Mouse (Mus musculus): ENCODE data around the gene Cabp1. TPM values are rescaled to one million over a fixed set of nuclear protein-coding genes. Genes with fewer than 3 reads are reported as not detected.

Cabp1 gene
- polyA plus RNA-seq, 1 experiment from 2014 or later, result 0.18 TPM

DNA sequence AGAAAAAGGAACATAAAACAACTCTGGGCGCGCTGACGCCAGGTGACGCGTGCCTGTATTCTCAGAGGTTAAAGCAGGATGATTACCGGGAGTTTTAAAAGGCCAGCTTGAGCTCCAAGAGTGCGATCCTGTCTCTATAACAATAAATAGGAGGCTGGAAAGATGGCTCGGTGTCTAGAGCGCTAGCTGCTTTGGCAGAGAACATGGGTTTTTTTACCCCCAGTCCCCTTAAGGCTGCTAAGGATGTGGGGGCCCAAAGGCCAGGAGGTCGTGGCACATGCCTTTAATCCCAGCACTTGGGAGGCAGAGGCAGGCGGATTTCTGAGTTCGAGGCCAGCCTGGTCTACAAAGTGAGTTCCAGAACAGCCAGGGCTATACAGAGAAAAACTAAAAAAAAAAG is 35.0 kb downstream of the Cabp1 start:
- Histone ChIP-seq H3K36me3 (replicated peaks) (no peaks in the 10 kb centered on the region), H3K4me2 (peak overlapping the region; percentile 99), H3K27ac (replicated peaks) (peak overlapping the region; percentile 82), H3K4me1 (replicated peaks) (peaks cover 66% of the 10 kb centered on the region), H3K9ac (peak overlapping the region; percentile 65; the same call in 1 of the 2 replicates), H3K4me3 (replicated peaks) (peak overlapping the region; percentile 89), H3K9me3 (replicated peaks) (no peaks in the 10 kb centered on the region), H3K27me3 (no peaks in the 10 kb centered on the region)
- ATAC-seq (ENCODE audit: insufficient read depth), result no peak
- 40% methylated on average over 12 of the region's 12 CpGs for WGBS (ENCODE audit: insufficient replicate concordance)

DNA sequence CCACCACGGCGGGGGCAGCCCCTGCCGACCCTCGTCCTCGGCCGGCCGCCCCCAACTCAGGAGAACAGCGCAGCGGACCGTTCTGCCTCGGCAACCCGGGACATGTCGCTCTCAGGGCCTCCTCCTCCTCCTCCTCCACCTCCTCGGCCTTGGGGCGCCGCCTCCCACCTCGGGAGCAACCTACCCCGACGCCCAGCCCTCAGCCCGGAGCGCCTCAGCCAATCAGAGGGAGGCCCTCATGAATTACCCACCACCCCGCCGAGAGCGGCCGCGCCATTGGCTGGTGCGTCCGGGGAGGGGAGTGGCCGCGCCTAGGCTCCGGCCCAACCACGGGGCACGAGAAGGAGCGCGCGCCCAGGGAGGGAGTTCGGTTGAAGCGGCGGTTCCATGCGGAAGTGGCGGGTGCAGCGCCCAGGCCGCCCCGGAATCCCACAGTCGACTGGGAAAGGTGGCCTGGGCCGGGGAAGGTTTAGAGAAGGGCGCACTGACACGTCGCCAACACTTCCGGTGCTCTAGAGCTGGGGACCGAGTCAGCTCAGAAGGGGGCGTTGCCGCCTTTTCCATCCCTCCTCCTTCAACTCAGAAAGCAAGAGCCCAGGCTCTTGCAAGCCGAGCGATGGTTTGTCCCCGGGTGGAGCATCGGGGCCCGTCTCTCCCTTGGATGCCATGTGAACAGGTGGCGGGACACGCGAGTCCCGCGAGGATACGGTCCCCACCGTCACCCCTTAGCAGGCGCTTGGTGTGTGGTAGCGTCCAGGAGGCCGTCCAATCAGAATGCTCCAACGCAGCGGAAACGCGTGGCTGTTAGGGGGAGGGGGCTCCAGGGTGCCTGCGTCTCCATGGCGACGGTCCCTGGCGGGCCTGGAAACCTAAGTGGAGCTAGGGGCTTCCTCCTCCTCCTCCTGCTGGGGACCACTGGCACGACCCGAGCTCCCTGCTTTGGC is 35.9 kb downstream of the Cabp1 start, which contains the start of gene Mlec:
Gene Mlec (minus strand): TSS at position 140 of the 944 bp plus-strand sequence.
- peak within 1 kb of the TSS; percentile 82 for H3K27ac ChIP-seq (replicated peaks)
- ATAC-seq (ENCODE audit: insufficient read depth), result peak; percentile 96
- peaks cover 75% of the 10 kb centered on the region for H3K4me1 ChIP-seq (replicated peaks)

DNA sequence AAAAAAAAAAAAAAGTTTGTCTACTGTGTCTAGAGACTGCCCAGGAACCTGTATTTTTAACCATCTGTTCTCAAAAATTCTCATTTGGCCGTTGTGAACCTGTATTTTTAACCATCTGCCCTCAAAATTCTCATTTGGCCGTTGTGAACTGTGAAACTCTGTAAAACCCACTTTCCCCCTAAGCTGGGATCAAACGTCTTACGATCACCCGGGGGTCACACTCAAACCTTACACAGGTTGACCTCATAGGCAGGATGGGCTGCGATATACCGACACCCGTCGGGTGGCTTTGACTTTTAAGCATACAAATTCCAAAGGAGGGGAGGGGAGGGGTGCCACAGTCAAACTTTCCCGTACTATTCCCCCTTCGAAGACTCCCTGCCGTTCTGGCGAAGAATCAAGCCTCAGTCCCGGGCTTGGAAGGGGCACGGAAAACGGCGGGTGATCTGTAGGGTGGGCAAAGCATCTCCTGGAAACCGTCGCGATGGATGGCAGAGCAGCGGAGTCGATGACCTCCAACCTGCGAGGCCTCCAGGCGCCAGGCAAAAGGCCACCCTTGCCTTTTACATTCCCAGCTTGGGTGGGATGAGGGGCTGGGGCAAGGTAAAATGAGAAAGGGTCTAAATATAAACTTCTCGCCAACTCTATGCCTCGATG is 37.1 kb downstream of the Cabp1 start:
- Histone ChIP-seq H3K4me3 (replicated peaks) (peak overlapping the region; percentile 89), H3K9me3 (replicated peaks) (no peaks in the 10 kb centered on the region), H3K27ac (replicated peaks) (peak overlapping the region; percentile 78), H3K27me3 (no peaks in the 10 kb centered on the region), H3K36me3 (replicated peaks) (no peaks in the 10 kb centered on the region), H3K4me2 (peak overlapping the region; percentile 99), H3K9ac (peak overlapping the region; percentile 94), H3K4me1 (replicated peaks) (peaks cover 87% of the 10 kb centered on the region)
- under 1% methylated on average over 26 of the region's 26 CpGs for WGBS (ENCODE audit: insufficient replicate concordance)
- no peak for ATAC-seq (ENCODE audit: insufficient read depth)

More for the DNA sequence above, 35.9 kb downstream of the Cabp1 start, which contains the start of gene Mlec:
- Histone ChIP-seq H3K36me3 (replicated peaks) (no peaks in the 10 kb centered on the region), H3K4me3 (replicated peaks) (peak within 1 kb of the TSS; percentile 89), H3K9me3 (replicated peaks) (no peaks in the 10 kb centered on the region), H3K9ac (peak within 1 kb of the TSS; percentile 94), H3K27me3 (no peaks in the 10 kb centered on the region), H3K4me2 (peak within 1 kb of the TSS; percentile 99)
- whole genome bisulfite sequencing (ENCODE audit: insufficient replicate concordance), result under 1% methylated on average over 74 of the region's 78 CpGs

DNA sequence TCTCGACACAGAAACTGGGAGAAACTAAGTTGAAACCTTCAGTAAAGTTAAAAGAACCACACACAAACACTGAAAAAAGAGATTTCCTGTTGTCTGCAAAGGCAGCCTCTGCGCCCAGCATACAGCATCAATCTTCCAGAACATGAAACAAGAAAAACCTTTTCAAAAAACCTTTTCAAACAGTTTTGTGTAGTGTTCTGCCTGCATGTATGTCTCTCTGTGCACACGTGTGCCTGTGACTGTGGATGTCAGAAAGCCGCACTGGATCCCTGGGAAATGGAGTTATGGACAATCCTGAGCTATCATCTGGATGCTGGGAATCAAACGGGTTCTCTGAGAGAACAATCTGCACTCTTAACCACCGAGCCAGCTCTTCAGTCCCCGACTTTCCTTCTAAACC is 37.8 kb downstream of the Cabp1 start:
- WGBS (ENCODE audit: insufficient replicate concordance), result 21% methylated on average over 7 of the region's 7 CpGs
- Histone ChIP-seq H3K9me3 (replicated peaks) (no peaks in the 10 kb centered on the region), H3K9ac (peak overlapping the region; percentile 94), H3K27ac (replicated peaks) (peak overlapping the region; percentile 78), H3K4me1 (replicated peaks) (peaks cover 90% of the 10 kb centered on the region), H3K27me3 (no peaks in the 10 kb centered on the region), H3K4me3 (replicated peaks) (peak overlapping the region; percentile 89), H3K36me3 (replicated peaks) (no peaks in the 10 kb centered on the region), H3K4me2 (peak overlapping the region; percentile 99)
- ATAC-seq (ENCODE audit: insufficient read depth), result no peak

DNA sequence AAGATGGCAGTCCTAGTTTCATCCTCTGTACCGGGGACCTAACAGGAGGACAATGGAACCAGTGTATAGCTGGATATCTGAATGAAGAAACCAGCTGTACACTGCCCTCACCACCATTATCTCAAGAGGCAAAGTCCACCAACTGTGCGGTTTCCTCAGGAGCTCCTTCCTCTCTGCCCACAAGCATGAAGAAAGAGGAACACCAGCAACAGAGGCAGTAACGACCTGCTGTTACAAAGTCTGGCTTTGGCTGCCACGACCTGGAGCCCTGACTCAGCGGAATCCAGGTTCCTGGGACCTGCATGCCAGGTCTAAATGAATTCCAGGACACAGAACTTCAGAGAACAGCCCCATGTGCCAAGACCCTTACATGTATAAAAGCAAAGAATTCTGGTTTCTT is 38.4 kb downstream of the Cabp1 start:
- Histone ChIP-seq H3K4me1 (replicated peaks) (peaks cover 85% of the 10 kb centered on the region), H3K9me3 (replicated peaks) (no peaks in the 10 kb centered on the region), H3K27ac (replicated peaks) (peak overlapping the region; percentile 78), H3K9ac (peak overlapping the region; percentile 94), H3K27me3 (no peaks in the 10 kb centered on the region), H3K4me3 (replicated peaks) (peak overlapping the region; percentile 89), H3K36me3 (replicated peaks) (peaks cover 3% of the 10 kb centered on the region), H3K4me2 (peak overlapping the region; percentile 99)
- no peak for ATAC-seq (ENCODE audit: insufficient read depth)
- 6% methylated on average over 5 of the region's 5 CpGs for WGBS (ENCODE audit: insufficient replicate concordance)

DNA sequence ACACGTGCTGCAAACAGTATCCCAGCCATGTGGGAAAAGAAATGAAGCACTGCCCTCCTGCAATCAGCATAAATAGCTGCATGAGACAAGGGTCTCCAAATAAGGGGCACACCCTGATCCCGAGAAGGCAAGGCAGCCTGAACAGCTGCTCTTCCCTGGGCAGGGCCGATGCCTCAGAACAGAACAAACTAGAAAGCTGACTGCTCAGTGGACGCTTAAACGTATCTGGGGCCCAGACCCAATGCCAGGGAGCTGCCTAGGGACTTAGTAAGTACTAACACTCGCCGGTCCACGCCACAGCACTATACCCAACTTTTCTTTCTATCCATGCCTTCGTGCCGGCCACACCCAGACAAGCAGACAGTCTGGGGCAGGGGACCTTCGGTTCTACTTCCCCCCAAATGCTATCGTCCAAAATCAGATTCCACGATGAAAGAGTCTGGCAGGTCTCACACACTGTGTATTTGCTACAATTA is 39.0 kb downstream of the Cabp1 start:
- Histone ChIP-seq H3K36me3 (replicated peaks) (peaks cover 10% of the 10 kb centered on the region), H3K27ac (replicated peaks) (peak overlapping the region; percentile 78), H3K9ac (peak overlapping the region; percentile 94; the same call in 1 of the 2 replicates), H3K4me2 (peak overlapping the region; percentile 99), H3K27me3 (no peaks in the 10 kb centered on the region), H3K9me3 (replicated peaks) (no peaks in the 10 kb centered on the region), H3K4me3 (replicated peaks) (peak overlapping the region; percentile 89), H3K4me1 (replicated peaks) (peaks cover 84% of the 10 kb centered on the region)
- no peak for ATAC-seq (ENCODE audit: insufficient read depth)
- 16% methylated on average over 13 of the region's 13 CpGs for whole genome bisulfite sequencing (ENCODE audit: insufficient replicate concordance)

DNA sequence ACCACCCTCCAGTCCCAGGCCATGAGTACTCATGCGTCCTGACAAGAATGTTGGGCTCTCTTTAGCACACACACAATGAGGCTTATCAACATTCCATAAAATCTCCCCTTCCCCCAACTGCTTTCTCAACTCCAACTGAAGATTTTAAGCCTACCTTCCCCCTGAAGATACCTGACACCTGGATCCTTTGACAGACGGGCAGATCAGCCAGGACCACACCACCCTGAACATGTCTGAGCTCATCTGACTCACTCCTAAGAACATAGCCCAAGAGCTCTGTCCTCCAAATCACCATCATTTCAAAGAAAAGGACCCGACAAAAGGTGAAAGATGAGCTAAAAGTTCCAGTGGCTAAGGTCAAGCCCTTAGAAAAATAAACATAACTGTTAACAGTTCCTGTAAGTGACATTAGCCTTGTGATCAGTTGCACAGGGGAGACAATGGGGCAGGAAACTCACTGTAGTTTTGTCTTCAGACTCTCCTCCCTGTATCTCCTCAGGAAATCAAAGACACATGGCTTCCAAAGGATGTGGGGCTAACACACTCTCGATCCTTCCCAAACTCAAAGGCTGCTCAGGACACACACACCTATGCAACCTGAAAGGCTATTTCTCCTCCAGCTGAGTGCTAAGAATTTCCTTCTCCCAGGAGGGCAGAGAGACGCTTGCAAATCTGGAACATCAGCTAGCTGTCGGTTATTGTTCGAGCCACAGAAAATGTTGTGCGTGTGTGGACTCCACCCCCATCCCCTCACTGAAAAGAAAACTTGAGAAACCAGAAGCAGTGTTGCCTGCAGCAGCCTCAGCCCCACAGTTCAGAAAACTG is 41.8 kb downstream of the Cabp1 start:
- no peak for ATAC-seq (ENCODE audit: insufficient read depth)
- WGBS (ENCODE audit: insufficient replicate concordance), result 45% methylated on average over 8 of the region's 8 CpGs
- H3K4me1 ChIP-seq (replicated peaks), result peaks cover 67% of the 10 kb centered on the region
- H3K9me3 ChIP-seq (replicated peaks), result no peaks in the 10 kb centered on the region
- H3K4me3 ChIP-seq (replicated peaks), result no peak overlapping the region
- H3K27ac ChIP-seq (replicated peaks), result no peak overlapping the region
- H3K36me3 ChIP-seq (replicated peaks), result peaks cover 36% of the 10 kb centered on the region
- no peak overlapping the region for H3K9ac ChIP-seq
- no peaks in the 10 kb centered on the region for H3K27me3 ChIP-seq
- no peak overlapping the region for H3K4me2 ChIP-seq

DNA sequence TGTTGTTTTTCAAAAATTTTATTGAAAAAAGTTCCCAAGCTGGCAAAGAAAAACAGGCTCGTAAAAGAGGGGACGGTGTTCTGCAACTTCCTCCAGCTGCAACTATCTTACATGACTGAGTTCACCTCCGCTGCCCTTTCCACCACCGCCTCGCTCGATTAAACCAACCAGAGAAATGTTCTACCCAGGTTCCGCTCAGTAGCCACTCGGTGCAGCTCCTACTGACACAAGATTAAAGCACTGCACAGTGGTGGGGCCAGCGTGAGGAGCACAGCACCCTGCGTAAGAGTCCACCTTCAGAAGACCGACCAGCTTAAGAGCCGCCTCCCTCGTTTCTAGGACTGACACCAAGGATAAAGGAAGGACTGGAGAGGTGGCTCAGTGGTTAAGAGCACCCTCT is 42.7 kb downstream of the Cabp1 start:
- H3K9me3 ChIP-seq (replicated peaks), result no peaks in the 10 kb centered on the region
- peaks cover 45% of the 10 kb centered on the region for H3K36me3 ChIP-seq (replicated peaks)
- H3K4me1 ChIP-seq (replicated peaks), result peaks cover 58% of the 10 kb centered on the region
- no peak overlapping the region for H3K4me3 ChIP-seq (replicated peaks)
- no peaks in the 10 kb centered on the region for H3K27me3 ChIP-seq
- 78% methylated on average over 13 of the region's 13 CpGs for WGBS (ENCODE audit: insufficient replicate concordance)
- no peak for ATAC-seq (ENCODE audit: insufficient read depth)
- H3K4me2 ChIP-seq, result no peak overlapping the region
- no peak overlapping the region for H3K27ac ChIP-seq (replicated peaks)
- H3K9ac ChIP-seq, result no peak overlapping the region

DNA sequence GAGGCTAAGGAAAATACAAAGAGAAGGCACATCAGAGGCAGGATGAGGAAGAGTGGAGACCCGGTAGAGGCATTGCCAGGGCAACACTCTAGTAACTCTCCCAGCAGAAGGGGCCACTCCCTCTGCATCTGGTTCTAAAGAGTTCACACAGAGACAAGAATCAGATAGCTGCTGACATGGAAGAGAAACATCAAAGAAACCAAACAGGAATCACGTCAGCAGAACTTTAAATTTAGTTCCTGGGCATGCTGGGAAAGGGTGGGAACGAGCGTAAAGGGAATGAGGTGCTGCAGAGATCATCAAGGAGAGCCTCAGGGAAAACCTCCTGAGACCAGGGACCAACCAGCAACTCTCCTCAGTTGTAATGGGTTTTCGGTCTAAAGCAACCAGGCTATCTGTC is 43.2 kb downstream of the Cabp1 start:
- H3K9ac ChIP-seq, result no peak overlapping the region
- H3K4me3 ChIP-seq (replicated peaks), result no peak overlapping the region
- 67% methylated on average over 5 of the region's 5 CpGs for WGBS (ENCODE audit: insufficient replicate concordance)
- peaks cover 50% of the 10 kb centered on the region for H3K36me3 ChIP-seq (replicated peaks)
- ATAC-seq (ENCODE audit: insufficient read depth), result no peak
- no peak overlapping the region for H3K4me2 ChIP-seq
- peaks cover 53% of the 10 kb centered on the region for H3K4me1 ChIP-seq (replicated peaks)
- H3K27ac ChIP-seq (replicated peaks), result no peak overlapping the region
- no peaks in the 10 kb centered on the region for H3K27me3 ChIP-seq
- H3K9me3 ChIP-seq (replicated peaks), result no peaks in the 10 kb centered on the region

DNA sequence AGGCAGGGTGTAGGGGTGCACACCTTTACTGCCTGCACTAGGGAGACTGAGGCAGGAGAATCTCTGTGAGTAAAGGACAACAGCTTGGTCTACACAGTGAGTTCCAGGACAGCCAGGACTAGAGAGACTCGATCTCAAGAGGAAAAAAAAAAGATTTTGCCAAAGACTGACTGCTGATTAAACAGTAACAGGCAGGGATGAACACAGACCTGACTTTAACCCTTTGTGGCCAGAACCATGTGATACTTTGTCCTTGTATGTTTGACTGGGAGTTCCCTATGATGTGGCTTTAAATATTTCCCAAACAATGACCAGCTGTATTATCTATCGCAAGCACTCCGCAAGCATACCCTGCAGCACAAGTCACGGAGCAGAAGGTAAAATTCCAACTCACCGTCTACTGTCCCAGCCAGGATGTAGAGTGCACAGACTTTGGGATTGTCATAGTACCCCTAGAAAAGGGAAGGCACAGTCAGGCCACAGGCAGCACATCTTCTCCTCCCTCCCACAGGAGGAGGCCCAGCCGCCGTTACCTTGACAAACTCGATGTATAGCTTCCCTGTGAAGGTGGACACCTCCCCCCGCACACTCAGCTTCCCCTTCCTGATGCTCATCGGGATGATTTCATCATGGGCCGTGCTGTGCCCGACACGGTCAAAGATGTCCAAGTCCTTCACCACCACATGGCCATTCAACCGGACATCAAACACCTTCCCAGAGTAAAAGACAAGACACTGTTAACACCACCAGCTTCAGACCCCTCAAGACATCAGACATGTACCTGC is 44.3 kb downstream of the Cabp1 start:
- H3K36me3 ChIP-seq (replicated peaks), result peaks cover 60% of the 10 kb centered on the region
- H3K9me3 ChIP-seq (replicated peaks), result no peaks in the 10 kb centered on the region
- no peak for ATAC-seq (ENCODE audit: insufficient read depth)
- peaks cover 42% of the 10 kb centered on the region for H3K4me1 ChIP-seq (replicated peaks)
- H3K27me3 ChIP-seq, result no peaks in the 10 kb centered on the region
- H3K9ac ChIP-seq, result no peak overlapping the region
- no peak overlapping the region for H3K27ac ChIP-seq (replicated peaks)
- no peak overlapping the region for H3K4me3 ChIP-seq (replicated peaks)
- no peak overlapping the region for H3K4me2 ChIP-seq
- WGBS (ENCODE audit: insufficient replicate concordance), result 75% methylated on average over 14 of the region's 14 CpGs
